In genomic region chr14:93888346-93888745, GRCm38 (mm10) we compare ENCODE assay signal across 10 mouse cellular contexts. TPM values are rescaled to one million over a fixed set of nuclear protein-coding genes. Genes with fewer than 3 reads are reported as not detected.
DNase-seq lines count a peak whose midpoint lies in the region; ATAC-seq and TF ChIP-seq lines count a peak whose summit lies in the region.
"Had no signal": no experiment of that assay in that cellular context is flagged by ENCODE, and none has a peak within 500 bp of the region (broad histone marks: within the 10 kb centered on the region; RNA-seq: fewer than 3 reads in every experiment).

No protein-coding gene starts in this region.

- ATAC-seq in kidney, embryonic 14.5 days (ENCODE audit: low FRiP score, low TSS enrichment): no peak
- no peak for ATAC-seq in midbrain, postnatal 0 days (ENCODE audit: low FRiP score)
- no peak for ATAC-seq in megakaryocyte progenitor cell, adult 5-6 weeks (replicated peaks; ENCODE audit: poor library complexity)

- TF ChIP-seq CTCF in midbrain, postnatal 0 days (IDR thresholded peaks at IDR 0.05): no peak

- H3K27ac ChIP-seq in kidney, embryonic 14.5 days (ENCODE audit: low read depth, low read length): no peak overlapping the region
- no peak overlapping the region for H3K27ac ChIP-seq in embryonic facial prominence, embryonic 10.5 days (replicated peaks)
- H3K27ac ChIP-seq in hindbrain, embryonic 10.5 days: no peak overlapping the region
- H3K27ac ChIP-seq in midbrain, postnatal 0 days (ENCODE audit: low read depth, low read length): 0 out of 2 replicates have a peak overlapping the region, but pooled peaks have one; percentile 12
- H3K27ac ChIP-seq: liver, embryonic 14.5 days had no signal

- intact Hi-C loops in heart, postnatal 14 days (cut with DNase I): no loop called here
- intact Hi-C loops in gastrocnemius, postnatal 14 days (cut with DNase I; ENCODE audit: low total_unique reads): loop anchor here (10.0 kb wide), 1 partner anchor 574 kb away; no protein-coding TSS in a partner anchor

- 77% methylated on average over 5 of the region's 5 CpGs for WGBS in kidney, embryonic 14.5 days
- WGBS in embryonic facial prominence, embryonic 10.5 days: 83% methylated on average over 5 of the region's 5 CpGs
- WGBS in hindbrain, embryonic 10.5 days: 87% methylated on average over 5 of the region's 5 CpGs
- WGBS in midbrain, postnatal 0 days: 42% methylated on average over 5 of the region's 5 CpGs

- H3K4me1 ChIP-seq in kidney, embryonic 14.5 days (ENCODE audit: control insufficient read depth, insufficient read depth, low read length): 0 out of 2 replicates have a peak, but pooled peaks cover 6% of the 10 kb centered on the region
- peaks cover 17% of the 10 kb centered on the region for H3K4me1 ChIP-seq in embryonic facial prominence, embryonic 10.5 days
- H3K4me1 ChIP-seq in hindbrain, embryonic 10.5 days (replicated peaks): peaks cover 11% of the 10 kb centered on the region; the same call in 1 of the 2 replicates
- 0 out of 2 replicates have a peak, but pooled peaks cover 2% of the 10 kb centered on the region for H3K4me1 ChIP-seq in midbrain, postnatal 0 days (ENCODE audit: insufficient read depth, low read length)

- no peaks in the 10 kb centered on the region for H3K9me3 ChIP-seq in kidney, embryonic 14.5 days (ENCODE audit: control insufficient read depth, low read length)
- no peaks in the 10 kb centered on the region for H3K9me3 ChIP-seq in embryonic facial prominence, embryonic 10.5 days
- no peaks in the 10 kb centered on the region for H3K9me3 ChIP-seq in hindbrain, embryonic 10.5 days
- no peaks in the 10 kb centered on the region for H3K9me3 ChIP-seq in midbrain, postnatal 0 days (ENCODE audit: low read length)

- peak overlapping the region; percentile 93; the same call in 1 of the 2 replicates for H3K4me2 ChIP-seq in kidney, embryonic 14.5 days (replicated peaks; ENCODE audit: low read depth, low read length)
- H3K4me2 ChIP-seq in midbrain, postnatal 0 days (ENCODE audit: low read depth, low read length, poor library complexity, severe bottlenecking): peak overlapping the region; percentile 73

- H3K4me3 ChIP-seq in kidney, embryonic 14.5 days (ENCODE audit: low read length): no peak overlapping the region; the same call in 1 of the 2 replicates
- H3K4me3 ChIP-seq in embryonic facial prominence, embryonic 10.5 days: peak overlapping the region; percentile 68; the same call in 1 of the 2 replicates
- peak overlapping the region; percentile 64; the same call in 1 of the 2 replicates for H3K4me3 ChIP-seq in hindbrain, embryonic 10.5 days
- peak overlapping the region; percentile 68 for H3K4me3 ChIP-seq in midbrain, postnatal 0 days (ENCODE audit: low read depth, low read length)

- H3K9ac ChIP-seq in kidney, embryonic 14.5 days (ENCODE audit: low read depth, low read length): no peak overlapping the region
- peak overlapping the region; percentile 77 for H3K9ac ChIP-seq in midbrain, postnatal 0 days (replicated peaks; ENCODE audit: low read length, poor library complexity, severe bottlenecking)
- H3K9ac ChIP-seq: liver, embryonic 14.5 days had no signal

- no peaks in the 10 kb centered on the region for H3K36me3 ChIP-seq in kidney, embryonic 14.5 days (ENCODE audit: control insufficient read depth, insufficient read depth, low read length)
- H3K36me3 ChIP-seq in embryonic facial prominence, embryonic 10.5 days (replicated peaks): no peaks in the 10 kb centered on the region
- H3K36me3 ChIP-seq in hindbrain, embryonic 10.5 days: no peaks in the 10 kb centered on the region
- no peaks in the 10 kb centered on the region for H3K36me3 ChIP-seq in midbrain, postnatal 0 days (ENCODE audit: insufficient read depth, low read length)

- peaks cover 3% of the 10 kb centered on the region; the same call in 1 of the 2 replicates for H3K27me3 ChIP-seq in kidney, embryonic 14.5 days (ENCODE audit: control insufficient read depth, insufficient read depth, low read length)
- H3K27me3 ChIP-seq in embryonic facial prominence, embryonic 10.5 days (replicated peaks; ENCODE audit: low read depth, poor library complexity, severe bottlenecking): peaks cover 30% of the 10 kb centered on the region
- peaks cover 7% of the 10 kb centered on the region; the same call in 1 of the 2 replicates for H3K27me3 ChIP-seq in hindbrain, embryonic 10.5 days (ENCODE audit: insufficient read depth, poor library complexity, severe bottlenecking)
- no peaks in the 10 kb centered on the region for H3K27me3 ChIP-seq in midbrain, postnatal 0 days (ENCODE audit: insufficient read depth, low read length)

- no peak for DNase-seq in kidney, adult 9 months
- DNase-seq in embryonic facial prominence, embryonic 10.5 days (ENCODE audit: low spot score): no peak
- no peak for DNase-seq in hindbrain, embryonic 10.5 days (ENCODE audit: low spot score)
- DNase-seq in midbrain, postnatal 0 days (ENCODE audit: low spot score): no peak
- DNase-seq in heart, postnatal 14 days: no peak
- no peak for DNase-seq in gastrocnemius, postnatal 14 days
- DNase-seq: embryo, embryonic 11 days had no signal

RNA-seq across cellular contexts. Expression of gene Pcdh9, which starts 2.1 kb away (rescaled TPM):
- 13.8 and 17.7 TPM in 2 replicates for polyA plus RNA-seq in kidney, embryonic 14.5 days (2014; fragmentation: Nextera tagmentation; extraction: Ambion mirVana)
- polyA plus RNA-seq in embryonic facial prominence, embryonic 10.5 days (2016; fragmentation: Nextera tagmentation; extraction: Ambion mirVana): 10.3 and 15.3 TPM in 2 replicates
- polyA plus RNA-seq in hindbrain, embryonic 10.5 days (2016; fragmentation: Nextera tagmentation; extraction: Ambion mirVana): 17.0 and 39.2 TPM in 2 replicates
- 159 and 164 TPM in 2 replicates for total RNA-seq in midbrain, postnatal 0 days (2014; rRNA removed)
- polyA plus RNA-seq in midbrain, postnatal 0 days (2015; fragmentation: Nextera tagmentation; extraction: Ambion mirVana): 130 and 149 TPM in 2 replicates
- total RNA-seq in megakaryocyte progenitor cell, adult 5-6 weeks (2015): not detected in 2 replicates
- not detected in 2 replicates for total RNA-seq in megakaryocyte progenitor cell, adult 5-6 weeks (2017)
- 1 to 10 TPM; 2.5 TPM for total RNA-seq in heart, postnatal 14 days (2021)
- total RNA-seq in gastrocnemius, postnatal 14 days (2021): 1 to 10 TPM in 1 of 2 experiments, under 1 TPM in 1; 0.84 to 2.1 TPM

Comparison
In these comparisons a context has a peak if more than half of its experiments do, and no peak if none do; other contexts are left out.
1. RNA of gene Pcdh9, which starts 2.1 kb away (total RNA-seq): 159 to 164 TPM in midbrain, postnatal 0 days; 2.5 TPM in heart, postnatal 14 days, 0.84 to 2.1 TPM in gastrocnemius, postnatal 14 days and not detected in megakaryocyte progenitor cell, adult 5-6 weeks; every median in the first group is over 10 times any median in the second.